In genomic region chr6:88959834-88960233, GRCm38 (mm10) we compare ENCODE assay signal across 9 mouse cellular contexts. TPM values are rescaled to one million over a fixed set of nuclear protein-coding genes. Genes with fewer than 3 reads are reported as not detected.
DNase-seq lines count a peak whose midpoint lies in the region; ATAC-seq and TF ChIP-seq lines count a peak whose summit lies in the region.
"Had no signal": no experiment of that assay in that cellular context is flagged by ENCODE, and none has a peak within 500 bp of the region (broad histone marks: within the 10 kb centered on the region; RNA-seq: fewer than 3 reads in every experiment).

No protein-coding gene starts in this region.

- ATAC-seq in kidney, embryonic 14.5 days (ENCODE audit: low FRiP score, low TSS enrichment) = peak; percentile 61
- ATAC-seq in forebrain, embryonic 16.5 days = peak; percentile 82
- ATAC-seq in intestine, embryonic 16.5 days = peak; percentile 76

- H3K9me3 ChIP-seq in kidney, embryonic 14.5 days (ENCODE audit: control insufficient read depth, low read length) = no peaks in the 10 kb centered on the region
- no peaks in the 10 kb centered on the region for H3K9me3 ChIP-seq in forebrain, embryonic 16.5 days (ENCODE audit: control insufficient read depth, low read length)
- H3K9me3 ChIP-seq in intestine, embryonic 16.5 days (ENCODE audit: control insufficient read depth, low read length) = no peaks in the 10 kb centered on the region
- H3K9me3 ChIP-seq: limb, embryonic 15.5 days had no signal

- no peaks in the 10 kb centered on the region for H3K36me3 ChIP-seq in kidney, embryonic 14.5 days (ENCODE audit: control insufficient read depth, insufficient read depth, low read length)
- no peaks in the 10 kb centered on the region for H3K36me3 ChIP-seq in forebrain, embryonic 16.5 days (ENCODE audit: control insufficient read depth, insufficient read depth)
- H3K36me3 ChIP-seq in intestine, embryonic 16.5 days (ENCODE audit: control insufficient read depth, insufficient read depth, low read length) = no peaks in the 10 kb centered on the region
- H3K36me3 ChIP-seq in thymus, adult 2 months (ENCODE audit: control insufficient read depth, insufficient read depth, low read length) = no peaks in the 10 kb centered on the region
- H3K36me3 ChIP-seq: limb, embryonic 15.5 days had no signal

- H3K4me1 ChIP-seq in kidney, embryonic 14.5 days (ENCODE audit: control insufficient read depth, insufficient read depth, low read length) = no peaks in the 10 kb centered on the region
- peaks cover 6% of the 10 kb centered on the region for H3K4me1 ChIP-seq in forebrain, embryonic 16.5 days (replicated peaks; ENCODE audit: control insufficient read depth, insufficient read depth, low read length)
- H3K4me1 ChIP-seq in intestine, embryonic 16.5 days (ENCODE audit: control insufficient read depth, insufficient read depth, low read length) = peaks cover 4% of the 10 kb centered on the region; the same call in 1 of the 2 replicates
- H3K4me1 ChIP-seq in lung, adult 2 months (ENCODE audit: control insufficient read depth, insufficient read depth, low read length) = no peaks in the 10 kb centered on the region
- 0 out of 2 replicates have a peak, but pooled peaks cover 4% of the 10 kb centered on the region for H3K4me1 ChIP-seq in thymus, adult 2 months (replicated peaks; ENCODE audit: control insufficient read depth, insufficient read depth, low read length)

- no peak for TF ChIP-seq POLR2A in brain, embryonic 14.5 days (IDR thresholded peaks at IDR 0.05; ENCODE audit: borderline replicate concordance, extremely low read depth, insufficient read depth, insufficient read length, poor library complexity, severe bottlenecking)
- no peak for TF ChIP-seq POLR2A in lung, adult 2 months (IDR thresholded peaks at IDR 0.05; ENCODE audit: borderline replicate concordance, extremely low read depth, low read depth, low read length)
- no peak for TF ChIP-seq POLR2A in thymus, adult 2 months (IDR thresholded peaks at IDR 0.05; ENCODE audit: control insufficient read depth, extremely low read depth, insufficient read depth, low read length, poor library complexity)

- no peak overlapping the region for H3K9ac ChIP-seq in kidney, embryonic 14.5 days (ENCODE audit: low read depth, low read length)
- no peak overlapping the region for H3K9ac ChIP-seq in forebrain, embryonic 16.5 days (replicated peaks; ENCODE audit: low read depth, low read length)
- no peak overlapping the region for H3K9ac ChIP-seq in intestine, embryonic 16.5 days (ENCODE audit: low read depth, low read length)
- H3K9ac ChIP-seq: limb, embryonic 15.5 days had no signal

- 31% methylated on average over 7 of the region's 7 CpGs for WGBS in kidney, embryonic 14.5 days
- 5% methylated on average over 7 of the region's 7 CpGs for WGBS in forebrain, embryonic 16.5 days
- WGBS in intestine, embryonic 16.5 days = 13% methylated on average over 7 of the region's 7 CpGs
- 18% methylated on average over 7 of the region's 7 CpGs for WGBS in lung, adult 2 months
- 24% methylated on average over 7 of the region's 7 CpGs for WGBS in thymus, adult 2 months

- H3K4me2 ChIP-seq in kidney, embryonic 14.5 days (replicated peaks; ENCODE audit: low read depth, low read length) = no peak overlapping the region
- no peak overlapping the region for H3K4me2 ChIP-seq in forebrain, embryonic 16.5 days (ENCODE audit: low read length)
- no peak overlapping the region for H3K4me2 ChIP-seq in intestine, embryonic 16.5 days (ENCODE audit: low read depth, low read length)
- H3K4me2 ChIP-seq: limb, embryonic 15.5 days had no signal

- DNase-seq in kidney, adult 18-20 months = no peak
- peak; percentile 86 for DNase-seq in brain, embryonic 14.5 days (ENCODE audit: low read depth)
- peak; percentile 34 for DNase-seq in lung, adult 2 months
- DNase-seq in ovary, postnatal 36 days (ENCODE audit: low spot score) = peak; percentile 63
- no peak for DNase-seq in thymus, adult 2 months

- no peaks in the 10 kb centered on the region for H3K27me3 ChIP-seq in kidney, embryonic 14.5 days (ENCODE audit: control insufficient read depth, insufficient read depth, low read length)
- H3K27me3 ChIP-seq in forebrain, embryonic 16.5 days (replicated peaks; ENCODE audit: control insufficient read depth, insufficient read depth, low read length) = no peaks in the 10 kb centered on the region
- no peaks in the 10 kb centered on the region for H3K27me3 ChIP-seq in intestine, embryonic 16.5 days (replicated peaks; ENCODE audit: control insufficient read depth, insufficient read depth, low read length)
- no peaks in the 10 kb centered on the region for H3K27me3 ChIP-seq in thymus, adult 2 months (ENCODE audit: control insufficient read depth, insufficient read depth, low read length)
- H3K27me3 ChIP-seq: limb, embryonic 15.5 days had no signal

- H3K27ac ChIP-seq in kidney, embryonic 14.5 days (ENCODE audit: low read depth, low read length) = no peak overlapping the region
- H3K27ac ChIP-seq in forebrain, embryonic 16.5 days (ENCODE audit: low read length) = no peak overlapping the region
- H3K27ac ChIP-seq in intestine, embryonic 16.5 days (ENCODE audit: low read length) = no peak overlapping the region
- H3K27ac ChIP-seq in thymus, adult 2 months (ENCODE audit: control insufficient read depth, insufficient read depth, low read length) = no peak overlapping the region
- H3K27ac ChIP-seq: limb, embryonic 15.5 days had no signal

- no peak overlapping the region for H3K4me3 ChIP-seq in kidney, embryonic 14.5 days (ENCODE audit: low read length)
- H3K4me3 ChIP-seq in forebrain, embryonic 16.5 days (replicated peaks; ENCODE audit: low read length) = no peak overlapping the region
- no peak overlapping the region for H3K4me3 ChIP-seq in intestine, embryonic 16.5 days (ENCODE audit: low read length)
- no peak overlapping the region for H3K4me3 ChIP-seq in lung, adult 2 months (replicated peaks; ENCODE audit: extremely low read depth, low read depth, low read length)
- H3K4me3 ChIP-seq in thymus, adult 2 months (ENCODE audit: control insufficient read depth, insufficient read depth, low read length) = no peak overlapping the region
- H3K4me3 ChIP-seq: limb, embryonic 15.5 days had no signal

- peak; percentile 60 for TF ChIP-seq CTCF in brain, embryonic 14.5 days (IDR thresholded peaks at IDR 0.05; ENCODE audit: borderline replicate concordance, extremely low read depth, insufficient read depth, insufficient read length)
- peak; percentile 51 for TF ChIP-seq CTCF in lung, adult 2 months (IDR thresholded peaks at IDR 0.05; ENCODE audit: insufficient read depth, low read length)
- TF ChIP-seq CTCF in thymus, adult 2 months (IDR thresholded peaks at IDR 0.05; ENCODE audit: borderline replicate concordance, control insufficient read depth, extremely low read depth, insufficient read depth, low read length, poor library complexity) = no peak

RNA-seq across cellular contexts. Expression of gene Tpra1, which starts 57.8 kb away (rescaled TPM):
- polyA plus RNA-seq in kidney, embryonic 14.5 days (2014; fragmentation: Nextera tagmentation; extraction: Ambion mirVana) = 54.5 and 57.2 TPM in 2 replicates
- polyA plus RNA-seq in brain, embryonic 14.5 days (2012; rRNA removed) = 116 and 166 TPM in 2 replicates
- polyA plus RNA-seq in forebrain, embryonic 16.5 days (2015; fragmentation: Nextera tagmentation; extraction: Ambion mirVana) = 56.9 and 70.0 TPM in 2 replicates
- polyA plus RNA-seq in intestine, embryonic 16.5 days (2015; fragmentation: Nextera tagmentation; extraction: Ambion mirVana) = 73.7 and 77.0 TPM in 2 replicates
- polyA plus RNA-seq in lung, adult 2 months (2012; rRNA removed) = 176 and 184 TPM in 2 replicates
- polyA plus RNA-seq in thymus, adult 2 months (2012; rRNA removed) = 300 and 366 TPM in 2 replicates

Comparison
In these comparisons a context has a peak if more than half of its experiments do, and no peak if none do; other contexts are left out.
1. DNase-seq: peak in brain, embryonic 14.5 days (single experiment), lung, adult 2 months (single experiment) and ovary, postnatal 36 days (single experiment); none in kidney, adult 18-20 months (single experiment) and thymus, adult 2 months (single experiment).
2. Peak in every context shown above with its lines, with median percentiles within 50 percentile points of each other: ATAC-seq.